In the genomic region with DNA sequence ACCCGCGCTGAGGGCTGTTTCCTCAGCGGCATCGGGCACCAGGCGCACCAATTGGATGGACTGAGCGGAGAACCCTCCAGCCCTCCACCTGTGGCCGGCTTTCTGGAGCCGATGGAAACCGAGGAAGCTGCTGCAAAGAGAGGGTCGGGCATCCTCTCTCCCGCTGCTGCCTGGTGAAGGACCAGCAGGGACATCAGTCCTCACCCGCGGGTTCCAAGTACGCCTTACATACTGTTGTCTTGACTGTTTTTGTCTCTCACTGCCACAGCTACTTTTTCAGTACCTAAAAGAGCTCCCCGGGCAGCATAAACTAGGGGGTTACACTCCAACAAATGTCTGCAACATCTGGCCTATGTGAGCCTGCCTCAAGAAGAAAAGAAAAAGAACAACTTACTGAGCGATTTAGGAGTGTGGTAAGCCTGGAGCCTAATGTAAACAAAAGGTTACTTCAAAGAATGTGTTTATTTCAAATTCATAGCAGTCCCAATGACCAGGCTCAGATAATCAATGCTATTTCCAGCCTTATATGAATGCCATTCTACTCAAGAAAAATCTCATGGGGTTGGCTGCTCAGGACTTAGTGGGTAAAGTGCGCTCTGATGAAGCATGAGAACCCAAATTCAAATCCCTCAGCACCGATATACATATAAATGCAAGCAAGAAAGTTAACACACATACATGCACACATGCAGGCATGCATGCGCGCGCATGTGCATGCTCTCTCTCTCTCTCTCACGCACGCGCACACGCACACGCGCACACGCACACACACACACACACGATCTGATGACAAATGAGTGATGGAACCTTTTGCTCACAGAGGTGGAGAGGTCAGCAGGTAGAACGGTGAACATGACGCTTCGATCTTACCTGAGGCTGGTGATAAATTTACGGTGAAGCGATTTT, we compare ENCODE assay signal across 8 mouse cellular contexts. TPM values are rescaled to one million over a fixed set of nuclear protein-coding genes. Genes with fewer than 3 reads are reported as not detected.
DNase-seq lines count a peak whose midpoint lies in the region; ATAC-seq and TF ChIP-seq lines count a peak whose summit lies in the region.

No protein-coding gene starts in this region.

- peak; percentile 3 for ATAC-seq in lung, embryonic 14.5 days (ENCODE audit: insufficient read depth)
- peak; percentile 62 for ATAC-seq in midbrain, embryonic 11.5 days (ENCODE audit: low FRiP score)

- H3K9ac ChIP-seq in lung, embryonic 14.5 days: peak overlapping the region; percentile 60
- peak overlapping the region; percentile 79 for H3K9ac ChIP-seq in midbrain, embryonic 11.5 days (ENCODE audit: low read length)

- peak overlapping the region; percentile 60 for H3K4me3 ChIP-seq in lung, embryonic 14.5 days (ENCODE audit: low read depth, low read length)
- H3K4me3 ChIP-seq in midbrain, embryonic 11.5 days (ENCODE audit: low read depth, low read length): peak overlapping the region; percentile 77

- H3K36me3 ChIP-seq in lung, embryonic 14.5 days (ENCODE audit: insufficient read depth): no peaks in the 10 kb centered on the region
- H3K36me3 ChIP-seq in midbrain, embryonic 11.5 days (ENCODE audit: control insufficient read depth, insufficient read depth, low read length): no peaks in the 10 kb centered on the region

- peak overlapping the region; percentile 96 for H3K4me2 ChIP-seq in lung, embryonic 14.5 days
- H3K4me2 ChIP-seq in midbrain, embryonic 11.5 days: peak overlapping the region; percentile 89

- 0 out of 2 replicates have a peak, but pooled peaks cover 3% of the 10 kb centered on the region for H3K4me1 ChIP-seq in lung, embryonic 14.5 days (ENCODE audit: insufficient read depth)
- H3K4me1 ChIP-seq in midbrain, embryonic 11.5 days (ENCODE audit: control insufficient read depth, insufficient read depth, low read length): peaks cover 10% of the 10 kb centered on the region; the same call in 1 of the 2 replicates

- H3K27me3 ChIP-seq in lung, embryonic 14.5 days (ENCODE audit: insufficient read depth, low read length): peaks cover 15% of the 10 kb centered on the region; the same call in 1 of the 2 replicates
- H3K27me3 ChIP-seq in midbrain, embryonic 11.5 days (ENCODE audit: control insufficient read depth, insufficient read depth, low read length): peaks cover 7% of the 10 kb centered on the region; the same call in 1 of the 2 replicates

- peak; percentile 17 for DNase-seq in lung, embryonic 14.5 days
- DNase-seq in lung, adult 18-20 months: no peak
- DNase-seq in c-Kit-positive CD71-negative TER-119-negative erythroid progenitor cells, embryonic 14.5 days (ENCODE audit: low read depth): peak; percentile 7
- peak; percentile 27 for DNase-seq in forelimb bud, embryonic 11.5 days (ENCODE audit: low read depth, low spot score)
- peak; percentile 95 for DNase-seq in midbrain, embryonic 11.5 days (ENCODE audit: low spot score, missing footprints)
- no peak for DNase-seq in urinary bladder, postnatal 10 days (ENCODE audit: low spot score)
- DNase-seq in gastrocnemius, postnatal 25 days: no peak
- DNase-seq in layer of hippocampus, postnatal 14 days (ENCODE audit: low spot score in 2 of 2): no peak

- no peak for TF ChIP-seq CTCF in lung, embryonic 14.5 days (IDR thresholded peaks at IDR 0.05; ENCODE audit: low read depth)

- WGBS in lung, embryonic 14.5 days: 5% methylated on average over 34 of the region's 34 CpGs
- WGBS in midbrain, embryonic 11.5 days: 7% methylated on average over 34 of the region's 34 CpGs

- no peak overlapping the region for H3K27ac ChIP-seq in lung, embryonic 14.5 days (ENCODE audit: low read depth)
- no peak overlapping the region for H3K27ac ChIP-seq in midbrain, embryonic 11.5 days (ENCODE audit: low read depth, low read length)

- no peaks in the 10 kb centered on the region for H3K9me3 ChIP-seq in lung, embryonic 14.5 days (ENCODE audit: low read depth, low read length)
- no peaks in the 10 kb centered on the region; the same call in 1 of the 2 replicates for H3K9me3 ChIP-seq in midbrain, embryonic 11.5 days (ENCODE audit: control insufficient read depth, low read length)

RNA-seq across cellular contexts. Expression of a gene that starts 0.6 kb away (rescaled TPM):
- 4.0 and 4.7 TPM in 2 replicates for polyA plus RNA-seq in lung, embryonic 14.5 days (2014; fragmentation: Nextera tagmentation; extraction: Ambion mirVana)
- 33.2 and 37.3 TPM in 2 replicates for polyA plus RNA-seq in midbrain, embryonic 11.5 days (2014; fragmentation: Nextera tagmentation; extraction: Ambion mirVana)
- total RNA-seq in gastrocnemius, postnatal 25 days (2021): 1 to 10 TPM; 2.2 to 3.2 TPM
- 10 to 100 TPM; 27.1 to 30.2 TPM for total RNA-seq in layer of hippocampus, postnatal 14 days (2021)

RNA-seq across cellular contexts. Expression of a gene that starts 31.5 kb away (rescaled TPM):
- 1.8 and 2.7 TPM in 2 replicates for polyA plus RNA-seq in lung, embryonic 14.5 days (2014; fragmentation: Nextera tagmentation; extraction: Ambion mirVana)
- polyA plus RNA-seq in midbrain, embryonic 11.5 days (2014; fragmentation: Nextera tagmentation; extraction: Ambion mirVana): 32.9 and 34.9 TPM in 2 replicates
- 100 to 1,000 TPM; 126 to 165 TPM for total RNA-seq in gastrocnemius, postnatal 25 days (2021)
- 10 to 100 TPM; 50.1 to 56.0 TPM for total RNA-seq in layer of hippocampus, postnatal 14 days (2021)

Comparison
In these comparisons a context has a peak if more than half of its experiments do, and no peak if none do; other contexts are left out.
1. DNase-seq: peak in lung, embryonic 14.5 days (single experiment), c-Kit-positive CD71-negative TER-119-negative erythroid progenitor cells, embryonic 14.5 days (single experiment), forelimb bud, embryonic 11.5 days (single experiment) and midbrain, embryonic 11.5 days (single experiment); none in lung, adult 18-20 months (0 of 2), urinary bladder, postnatal 10 days (single experiment), gastrocnemius, postnatal 25 days (single experiment) and layer of hippocampus, postnatal 14 days (0 of 2).
2. RNA of a gene that starts 0.6 kb away (total RNA-seq): 27.1 to 30.2 TPM in layer of hippocampus, postnatal 14 days; 2.2 to 3.2 TPM in gastrocnemius, postnatal 25 days; every median in the first group is over 4 times any median in the second.